Mouse (Mus musculus): ENCODE data around the gene 0610040J01Rik. TPM values are rescaled to one million over a fixed set of nuclear protein-coding genes. Genes with fewer than 3 reads are reported as not detected.

Gene 0610040J01Rik
- polyA plus RNA-seq, 1 experiment from 2014 or later: 53.9 TPM

GRCm38 (mm10) chr5:63827006-63827405 is 14.8 kb downstream of the 0610040J01Rik start:
- Histone ChIP-seq H3K4me1 (ENCODE audit: control insufficient read depth, insufficient read depth, low read length) (peaks cover 21% of the 10 kb centered on the region), H3K4me2 (ENCODE audit: low read depth, low read length) (peak overlapping the region; percentile 27), H3K36me3 (ENCODE audit: control insufficient read depth, insufficient read depth, low read length) (no peaks in the 10 kb centered on the region), H3K9ac (ENCODE audit: low read length) (0 out of 2 replicates have a peak overlapping the region, but pooled peaks have one; percentile 27), H3K9me3 (replicated peaks; ENCODE audit: control insufficient read depth, low read length) (no peaks in the 10 kb centered on the region), H3K4me3 (replicated peaks; ENCODE audit: low read length) (no peak overlapping the region; the same call in 1 of the 2 replicates), H3K27ac (ENCODE audit: low read length) (peak overlapping the region; percentile 77), H3K27me3 (ENCODE audit: control insufficient read depth, insufficient read depth, low read length) (no peaks in the 10 kb centered on the region)
- ATAC-seq (ENCODE audit: insufficient read depth, low FRiP score): no peak; the same call in 1 of the 2 replicates
- 28% methylated on average over 6 of the region's 6 CpGs for WGBS

GRCm38 (mm10) chr5:63827415-63828053 is 15.4 kb downstream of the 0610040J01Rik start:
- 0 out of 2 replicates have a peak overlapping the region, but pooled peaks have one; percentile 27 for H3K9ac ChIP-seq (ENCODE audit: low read length)
- H3K27ac ChIP-seq (ENCODE audit: low read length): peak overlapping the region; percentile 77
- peaks cover 26% of the 10 kb centered on the region for H3K4me1 ChIP-seq (ENCODE audit: control insufficient read depth, insufficient read depth, low read length)
- H3K36me3 ChIP-seq (ENCODE audit: control insufficient read depth, insufficient read depth, low read length): no peaks in the 10 kb centered on the region
- H3K4me3 ChIP-seq (replicated peaks; ENCODE audit: low read length): no peak overlapping the region; the same call in 1 of the 2 replicates
- 28% methylated on average over 5 of the region's 5 CpGs for WGBS
- H3K4me2 ChIP-seq (ENCODE audit: low read depth, low read length): peak overlapping the region; percentile 27
- no peaks in the 10 kb centered on the region for H3K9me3 ChIP-seq (replicated peaks; ENCODE audit: control insufficient read depth, low read length)
- peak; percentile 61; the same call in 1 of the 2 replicates for ATAC-seq (ENCODE audit: insufficient read depth, low FRiP score)
- no peaks in the 10 kb centered on the region for H3K27me3 ChIP-seq (ENCODE audit: control insufficient read depth, insufficient read depth, low read length)

GRCm38 (mm10) chr5:63828380-63829185 is 16.4 kb downstream of the 0610040J01Rik start:
- H3K9ac ChIP-seq (ENCODE audit: low read length): no peak overlapping the region
- H3K4me1 ChIP-seq (ENCODE audit: control insufficient read depth, insufficient read depth, low read length): peaks cover 27% of the 10 kb centered on the region
- 72% methylated on average over 10 of the region's 10 CpGs for WGBS
- H3K36me3 ChIP-seq (ENCODE audit: control insufficient read depth, insufficient read depth, low read length): no peaks in the 10 kb centered on the region
- H3K9me3 ChIP-seq (replicated peaks; ENCODE audit: control insufficient read depth, low read length): no peaks in the 10 kb centered on the region
- H3K27me3 ChIP-seq (ENCODE audit: control insufficient read depth, insufficient read depth, low read length): no peaks in the 10 kb centered on the region
- peak overlapping the region; percentile 31 for H3K27ac ChIP-seq (ENCODE audit: low read length)
- no peak overlapping the region for H3K4me3 ChIP-seq (replicated peaks; ENCODE audit: low read length)
- ATAC-seq (ENCODE audit: insufficient read depth, low FRiP score): no peak
- no peak overlapping the region for H3K4me2 ChIP-seq (ENCODE audit: low read depth, low read length)

GRCm38 (mm10) chr5:63831054-63831453 is 18.9 kb downstream of the 0610040J01Rik start:
- H3K4me1 ChIP-seq (ENCODE audit: control insufficient read depth, insufficient read depth, low read length): peaks cover 23% of the 10 kb centered on the region
- H3K4me3 ChIP-seq (replicated peaks; ENCODE audit: low read length): no peak overlapping the region
- no peak overlapping the region for H3K9ac ChIP-seq (ENCODE audit: low read length)
- no peaks in the 10 kb centered on the region for H3K36me3 ChIP-seq (ENCODE audit: control insufficient read depth, insufficient read depth, low read length)
- 62% methylated on average over 4 of the region's 4 CpGs for WGBS
- H3K9me3 ChIP-seq (replicated peaks; ENCODE audit: control insufficient read depth, low read length): no peaks in the 10 kb centered on the region
- peak overlapping the region; percentile 69 for H3K27ac ChIP-seq (ENCODE audit: low read length)
- ATAC-seq (ENCODE audit: insufficient read depth, low FRiP score): no peak
- peak overlapping the region; percentile 25; the same call in 1 of the 2 replicates for H3K4me2 ChIP-seq (ENCODE audit: low read depth, low read length)
- H3K27me3 ChIP-seq (ENCODE audit: control insufficient read depth, insufficient read depth, low read length): no peaks in the 10 kb centered on the region

GRCm38 (mm10) chr5:63833955-63834354 is 21.8 kb downstream of the 0610040J01Rik start:
- H3K9me3 ChIP-seq (replicated peaks; ENCODE audit: control insufficient read depth, low read length): no peaks in the 10 kb centered on the region
- no peak overlapping the region for H3K4me3 ChIP-seq (replicated peaks; ENCODE audit: low read length)
- ATAC-seq (ENCODE audit: insufficient read depth, low FRiP score): no peak
- H3K4me1 ChIP-seq (ENCODE audit: control insufficient read depth, insufficient read depth, low read length): peaks cover 17% of the 10 kb centered on the region; the same call in 1 of the 2 replicates
- H3K9ac ChIP-seq (ENCODE audit: low read length): no peak overlapping the region
- H3K4me2 ChIP-seq (ENCODE audit: low read depth, low read length): no peak overlapping the region
- 59% methylated on average over 5 of the region's 5 CpGs for WGBS
- no peak overlapping the region for H3K27ac ChIP-seq (ENCODE audit: low read length)
- H3K36me3 ChIP-seq (ENCODE audit: control insufficient read depth, insufficient read depth, low read length): no peaks in the 10 kb centered on the region
- H3K27me3 ChIP-seq (ENCODE audit: control insufficient read depth, insufficient read depth, low read length): no peaks in the 10 kb centered on the region

GRCm38 (mm10) chr5:63834435-63834834 is 22.3 kb downstream of the 0610040J01Rik start:
- no peak overlapping the region for H3K9ac ChIP-seq (ENCODE audit: low read length)
- H3K9me3 ChIP-seq (replicated peaks; ENCODE audit: control insufficient read depth, low read length): no peaks in the 10 kb centered on the region
- no peak overlapping the region for H3K4me3 ChIP-seq (replicated peaks; ENCODE audit: low read length)
- H3K27me3 ChIP-seq (ENCODE audit: control insufficient read depth, insufficient read depth, low read length): no peaks in the 10 kb centered on the region
- 82% methylated on average over 3 of the region's 3 CpGs for WGBS
- no peaks in the 10 kb centered on the region for H3K36me3 ChIP-seq (ENCODE audit: control insufficient read depth, insufficient read depth, low read length)
- ATAC-seq (ENCODE audit: insufficient read depth, low FRiP score): no peak
- H3K27ac ChIP-seq (ENCODE audit: low read length): no peak overlapping the region
- H3K4me2 ChIP-seq (ENCODE audit: low read depth, low read length): no peak overlapping the region
- peaks cover 17% of the 10 kb centered on the region; the same call in 1 of the 2 replicates for H3K4me1 ChIP-seq (ENCODE audit: control insufficient read depth, insufficient read depth, low read length)

- Histone ChIP-seq H3K9me3 (replicated peaks; ENCODE audit: control insufficient read depth, low read length) (no peaks in the 10 kb centered on the region), H3K4me1 (ENCODE audit: control insufficient read depth, insufficient read depth, low read length) (peaks cover 13% of the 10 kb centered on the region; the same call in 1 of the 2 replicates), H3K36me3 (ENCODE audit: control insufficient read depth, insufficient read depth, low read length) (no peaks in the 10 kb centered on the region), H3K9ac (ENCODE audit: low read length) (no peak overlapping the region), H3K4me2 (ENCODE audit: low read depth, low read length) (no peak overlapping the region), H3K4me3 (replicated peaks; ENCODE audit: low read length) (no peak overlapping the region), H3K27ac (ENCODE audit: low read length) (no peak overlapping the region), H3K27me3 (ENCODE audit: control insufficient read depth, insufficient read depth, low read length) (no peaks in the 10 kb centered on the region)
- no peak for ATAC-seq (ENCODE audit: insufficient read depth, low FRiP score)
- WGBS: 60% methylated on average over 5 of the region's 5 CpGs
Observed at GRCm38 (mm10) chr5:63837115-63837514, 25.0 kb downstream of the 0610040J01Rik start.

- WGBS: 75% methylated on average over 2 of the region's 2 CpGs
- Histone ChIP-seq H3K9ac (ENCODE audit: low read length) (no peak overlapping the region), H3K4me3 (replicated peaks; ENCODE audit: low read length) (no peak overlapping the region), H3K36me3 (ENCODE audit: control insufficient read depth, insufficient read depth, low read length) (no peaks in the 10 kb centered on the region), H3K4me2 (ENCODE audit: low read depth, low read length) (no peak overlapping the region), H3K4me1 (ENCODE audit: control insufficient read depth, insufficient read depth, low read length) (0 out of 2 replicates have a peak, but pooled peaks cover 11% of the 10 kb centered on the region), H3K27me3 (ENCODE audit: control insufficient read depth, insufficient read depth, low read length) (no peaks in the 10 kb centered on the region), H3K9me3 (replicated peaks; ENCODE audit: control insufficient read depth, low read length) (no peaks in the 10 kb centered on the region), H3K27ac (ENCODE audit: low read length) (peak overlapping the region; percentile 6; the same call in 1 of the 2 replicates)
- ATAC-seq (ENCODE audit: insufficient read depth, low FRiP score): no peak
Observed at GRCm38 (mm10) chr5:63837851-63838250, 25.7 kb downstream of the 0610040J01Rik start.
